Mouse (Mus musculus): ENCODE measurements around the gene Smoc1. TPM values are rescaled to one million over a fixed set of nuclear protein-coding genes. Genes with fewer than 3 reads are reported as not detected.

Smoc1 gene
- total and polyA plus RNA-seq, 3 experiments: 4.8 to 8.0 (median 6.2) TPM

DNA sequence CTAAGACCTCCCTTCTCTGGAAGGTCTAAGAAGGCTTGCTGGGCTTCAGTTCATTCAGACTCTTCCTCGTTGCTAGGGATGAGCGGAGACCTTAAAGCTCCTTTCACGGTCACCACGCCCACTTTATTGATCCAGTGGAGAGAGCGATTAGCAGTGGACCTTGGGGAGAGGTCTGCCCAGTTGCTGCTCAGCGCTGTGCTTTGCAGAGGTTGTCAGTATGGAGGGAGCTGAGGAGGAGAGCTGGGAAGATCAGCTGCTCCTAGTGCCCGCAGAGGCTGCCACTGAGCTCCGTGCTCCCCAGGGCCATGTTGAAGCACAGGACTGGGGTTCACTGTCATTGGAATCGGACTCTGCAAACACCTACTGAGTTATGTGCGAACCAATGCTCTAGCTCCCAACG is 17.0 kb downstream of the Smoc1 start:
- intact Hi-C loops (cut with DNase I): no loop called here
- DNase-seq: no peak
- H3K27ac ChIP-seq: no peak overlapping the region
- 77% methylated on average over 11 of the region's 11 CpGs for WGBS
- no peaks in the 10 kb centered on the region for H3K4me1 ChIP-seq (ENCODE audit: control insufficient read depth, insufficient read depth, low read length)
- no peak overlapping the region for H3K9ac ChIP-seq (ENCODE audit: low read depth, low read length)
- no peaks in the 10 kb centered on the region for H3K27me3 ChIP-seq (ENCODE audit: control insufficient read depth, insufficient read depth, low read length)
- TF ChIP-seq EP300 (IDR thresholded peaks at IDR 0.05; ENCODE audit: insufficient read depth, low read depth, low read length) (no peak), CTCF (IDR thresholded peaks at IDR 0.05) (no peak), POLR2A (IDR thresholded peaks at IDR 0.05; ENCODE audit: insufficient read depth, low read depth, low read length) (no peak)
- H3K36me3 ChIP-seq (ENCODE audit: control insufficient read depth, insufficient read depth, low read length): no peaks in the 10 kb centered on the region
- no peak overlapping the region for H3K4me3 ChIP-seq
- H3K79me2 ChIP-seq (replicated peaks; ENCODE audit: control insufficient read depth, insufficient read depth, low read length): no peaks in the 10 kb centered on the region

DNA sequence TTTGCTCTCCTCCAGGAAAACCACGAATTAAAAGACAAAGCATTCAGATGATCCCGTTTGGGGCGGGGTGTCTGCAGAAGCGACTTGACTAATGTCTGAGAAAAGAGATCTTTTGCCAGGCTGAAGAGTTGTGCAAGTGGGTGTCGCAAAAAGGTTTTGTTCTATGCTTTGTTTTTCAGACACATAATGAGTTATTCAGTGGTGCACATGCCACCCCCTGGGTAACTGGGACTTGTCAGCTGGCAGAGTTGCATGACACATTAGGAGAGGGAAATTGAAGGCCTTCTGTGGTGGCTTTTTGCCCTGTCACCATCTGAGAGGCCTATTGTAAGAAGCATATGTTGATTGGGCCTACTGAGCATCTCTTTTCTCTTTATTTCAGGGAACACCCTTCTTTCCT is 20.3 kb downstream of the Smoc1 start:
- WGBS: 80% methylated on average over 5 of the region's 5 CpGs
- Histone ChIP-seq H3K36me3 (ENCODE audit: control insufficient read depth, insufficient read depth, low read length) (no peaks in the 10 kb centered on the region), H3K27me3 (ENCODE audit: control insufficient read depth, insufficient read depth, low read length) (no peaks in the 10 kb centered on the region), H3K27ac (no peak overlapping the region), H3K4me1 (ENCODE audit: control insufficient read depth, insufficient read depth, low read length) (no peaks in the 10 kb centered on the region), H3K4me3 (no peak overlapping the region), H3K79me2 (replicated peaks; ENCODE audit: control insufficient read depth, insufficient read depth, low read length) (no peaks in the 10 kb centered on the region), H3K9ac (ENCODE audit: low read depth, low read length) (no peak overlapping the region)
- no peak for DNase-seq
- intact Hi-C loops (cut with DNase I): no loop called here
- no peak for TF ChIP-seq POLR2A (IDR thresholded peaks at IDR 0.05; ENCODE audit: insufficient read depth, low read depth, low read length)

GRCm38 (mm10) chr12:81049661-81050060 is 23.1 kb downstream of the Smoc1 start:
- Histone ChIP-seq H3K4me1 (ENCODE audit: control insufficient read depth, insufficient read depth, low read length) (no peaks in the 10 kb centered on the region), H3K9ac (ENCODE audit: low read depth, low read length) (no peak overlapping the region), H3K79me2 (replicated peaks; ENCODE audit: control insufficient read depth, insufficient read depth, low read length) (no peaks in the 10 kb centered on the region), H3K36me3 (ENCODE audit: control insufficient read depth, insufficient read depth, low read length) (no peaks in the 10 kb centered on the region), H3K27ac (no peak overlapping the region), H3K27me3 (ENCODE audit: control insufficient read depth, insufficient read depth, low read length) (no peaks in the 10 kb centered on the region), H3K4me3 (no peak overlapping the region)
- WGBS: 86% methylated on average over 5 of the region's 5 CpGs
- intact Hi-C loops (cut with DNase I): no loop called here
- no peak for DNase-seq
- no peak for TF ChIP-seq CTCF (IDR thresholded peaks at IDR 0.05)

DNA sequence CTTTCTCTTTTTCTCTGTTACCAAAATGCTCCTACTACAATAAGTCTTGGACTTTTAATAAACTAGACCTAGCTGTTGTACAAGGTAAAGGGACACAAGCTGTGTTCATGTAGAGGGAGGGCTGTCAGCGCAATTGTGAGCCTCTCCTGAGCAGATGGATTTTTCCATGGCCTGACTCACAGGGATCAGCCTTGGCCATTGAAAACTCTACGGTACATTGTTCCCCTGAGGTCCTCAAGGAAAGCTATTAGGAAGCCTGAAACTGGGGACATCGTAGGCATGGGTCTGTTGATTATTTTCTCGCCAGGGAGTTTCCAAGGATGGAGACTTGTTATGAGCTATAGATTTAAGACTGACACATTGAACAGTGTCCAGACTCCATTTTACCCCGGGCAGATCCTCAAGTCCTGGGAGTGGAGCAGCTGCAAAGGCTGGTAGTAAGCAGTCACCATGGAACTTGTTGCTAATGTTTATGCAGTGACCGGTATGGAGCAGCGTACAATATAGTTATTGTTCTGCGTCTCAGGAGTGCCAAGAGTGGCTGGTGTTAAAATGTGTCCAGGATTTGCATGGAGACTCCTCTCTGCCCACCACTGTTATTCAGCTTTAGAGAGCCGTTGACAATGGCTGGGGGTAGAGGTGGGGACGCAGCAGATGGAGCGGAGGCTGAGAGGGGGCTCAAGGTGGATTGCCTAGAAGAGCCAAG is 28.5 kb downstream of the Smoc1 start:
- H3K4me3 ChIP-seq: no peak overlapping the region
- no peaks in the 10 kb centered on the region for H3K36me3 ChIP-seq (ENCODE audit: control insufficient read depth, insufficient read depth, low read length)
- no peak overlapping the region for H3K27ac ChIP-seq
- no peak overlapping the region for H3K9ac ChIP-seq (ENCODE audit: low read depth, low read length)
- TF ChIP-seq EP300 (IDR thresholded peaks at IDR 0.05; ENCODE audit: insufficient read depth, low read depth, low read length): no peak
- TF ChIP-seq POLR2A (IDR thresholded peaks at IDR 0.05; ENCODE audit: insufficient read depth, low read depth, low read length): no peak
- TF ChIP-seq CTCF (IDR thresholded peaks at IDR 0.05): no peak
- intact Hi-C loops (cut with DNase I): no loop called here
- H3K27me3 ChIP-seq (ENCODE audit: control insufficient read depth, insufficient read depth, low read length): no peaks in the 10 kb centered on the region
- 68% methylated on average over 11 of the region's 11 CpGs for WGBS
- H3K4me1 ChIP-seq (ENCODE audit: control insufficient read depth, insufficient read depth, low read length): no peaks in the 10 kb centered on the region
- no peaks in the 10 kb centered on the region for H3K79me2 ChIP-seq (replicated peaks; ENCODE audit: control insufficient read depth, insufficient read depth, low read length)
- DNase-seq: no peak

- Histone ChIP-seq H3K79me2 (replicated peaks; ENCODE audit: control insufficient read depth, insufficient read depth, low read length) (no peaks in the 10 kb centered on the region), H3K27me3 (ENCODE audit: control insufficient read depth, insufficient read depth, low read length) (no peaks in the 10 kb centered on the region), H3K4me1 (ENCODE audit: control insufficient read depth, insufficient read depth, low read length) (no peaks in the 10 kb centered on the region), H3K27ac (no peak overlapping the region), H3K9ac (ENCODE audit: low read depth, low read length) (no peak overlapping the region), H3K4me3 (no peak overlapping the region), H3K36me3 (ENCODE audit: control insufficient read depth, insufficient read depth, low read length) (no peaks in the 10 kb centered on the region)
- TF ChIP-seq CTCF (IDR thresholded peaks at IDR 0.05): no peak
- no peak for TF ChIP-seq POLR2A (IDR thresholded peaks at IDR 0.05; ENCODE audit: insufficient read depth, low read depth, low read length)
- no peak for TF ChIP-seq EP300 (IDR thresholded peaks at IDR 0.05; ENCODE audit: insufficient read depth, low read depth, low read length)
- intact Hi-C loops (cut with DNase I): no loop called here
- DNase-seq: no peak
- WGBS: 70% methylated on average over 2 of the region's 2 CpGs
Measured at GRCm38 (mm10) chr12:81055811-81056210, 29.2 kb downstream of the Smoc1 start.

DNA sequence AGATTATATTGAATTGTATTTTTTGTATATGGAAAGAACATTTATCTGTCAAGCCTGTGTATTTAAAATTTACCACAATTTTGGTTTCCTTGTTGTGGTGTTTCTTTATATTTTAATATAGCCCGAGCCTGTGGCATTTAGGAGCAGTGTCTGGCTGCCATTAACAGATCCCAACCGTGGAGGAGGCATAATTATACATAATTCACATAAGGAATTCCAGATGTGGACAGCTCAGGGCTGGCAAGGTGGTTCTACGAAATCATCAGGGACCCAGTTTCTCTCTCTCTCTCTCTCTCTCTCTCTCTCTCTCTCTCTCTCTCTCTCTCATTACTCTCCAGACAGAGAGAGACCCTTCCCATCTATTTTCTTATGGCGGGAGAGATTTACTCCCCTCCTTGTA is 31.0 kb downstream of the Smoc1 start:
- H3K27me3 ChIP-seq (ENCODE audit: control insufficient read depth, insufficient read depth, low read length): no peaks in the 10 kb centered on the region
- whole genome bisulfite sequencing: 64% methylated on average over 4 of the region's 4 CpGs
- H3K36me3 ChIP-seq (ENCODE audit: control insufficient read depth, insufficient read depth, low read length): no peaks in the 10 kb centered on the region
- TF ChIP-seq CTCF (IDR thresholded peaks at IDR 0.05): no peak
- no peak for TF ChIP-seq POLR2A (IDR thresholded peaks at IDR 0.05; ENCODE audit: insufficient read depth, low read depth, low read length)
- no peak for TF ChIP-seq EP300 (IDR thresholded peaks at IDR 0.05; ENCODE audit: insufficient read depth, low read depth, low read length)
- no peaks in the 10 kb centered on the region for H3K79me2 ChIP-seq (replicated peaks; ENCODE audit: control insufficient read depth, insufficient read depth, low read length)
- H3K27ac ChIP-seq: no peak overlapping the region
- H3K9ac ChIP-seq (ENCODE audit: low read depth, low read length): no peak overlapping the region
- H3K4me3 ChIP-seq: no peak overlapping the region
- DNase-seq: no peak
- no peaks in the 10 kb centered on the region for H3K4me1 ChIP-seq (ENCODE audit: control insufficient read depth, insufficient read depth, low read length)
- intact Hi-C loops (cut with DNase I): no loop called here
